Mouse (Mus musculus) heart, adult 2 months (tissue): Measurements from ENCODE around the gene 0610010K14Rik. TPM values are rescaled to one million over a fixed set of nuclear protein-coding genes. Genes with fewer than 3 reads are reported as not detected.

Experiments used
- DNase-seq, 2 experiments: peaks; one replicate each; pipeline ENCODE4 v3.0.0; 2021
- H3K27ac ChIP-seq: fragments of 200-600 bp; 2 replicates; pipeline ENCODE4 v1.8.1; 2022
- H3K27me3 ChIP-seq: fragments of 200-500 bp; 2 replicates; pipeline ENCODE4 v1.6.1; 2012; ENCODE audit warnings: mild to moderate bottlenecking, low read length, inconsistent platforms, mixed read lengths; ENCODE audit not compliant: control insufficient read depth, insufficient read depth
- H3K36me3 ChIP-seq: fragments of 200-500 bp; 2 replicates; pipeline ENCODE4 v1.6.1; 2012; ENCODE audit warnings: low read length, inconsistent platforms; ENCODE audit not compliant: control insufficient read depth, insufficient read depth
- H3K4me1 ChIP-seq: fragments of 200-500 bp; 2 replicates; pipeline ENCODE4 v1.6.1; 2011; ENCODE audit warnings: low read length; ENCODE audit not compliant: control insufficient read depth, insufficient read depth
- H3K4me3 ChIP-seq: fragments of 200-600 bp; 2 replicates; pipeline ENCODE4 v1.8.1; 2022
- H3K79me2 ChIP-seq: fragments of 200-500 bp; replicated peaks from 2 replicates; pipeline ENCODE4 v1.6.1; 2012; ENCODE audit warnings: mild to moderate bottlenecking, inconsistent platforms, low read length, moderate library complexity, mixed read lengths; ENCODE audit not compliant: control insufficient read depth, insufficient read depth
- H3K9ac ChIP-seq: fragments of 200-500 bp; 2 replicates; pipeline ENCODE4 v1.6.1; 2012; ENCODE audit warnings: low read depth, mild to moderate bottlenecking, control low read depth, inconsistent platforms, low read length, mixed read lengths
- CTCF ChIP-seq: fragments of 200-600 bp; IDR thresholded peaks from 2 replicates; pipeline ENCODE4 v1.8.1; 2022; ENCODE audit warnings: antibody characterized with exemption, mild to moderate bottlenecking, moderate library complexity
- EP300 ChIP-seq: fragments of 200-500 bp; IDR thresholded peaks from 2 replicates; pipeline ENCODE4 v1.6.1; 2011; ENCODE audit warnings: low read depth, low read length, control low read depth; ENCODE audit not compliant: insufficient read depth
- POLR2A ChIP-seq: fragments of 200-500 bp; IDR thresholded peaks from 2 replicates; pipeline ENCODE4 v1.6.1; 2011; ENCODE audit warnings: mild to moderate bottlenecking, low read depth, low read length, control low read depth; ENCODE audit not compliant: insufficient read depth
- WGBS: fragments of 180-500 bp; shearing (Covaris S2); methylation state at CpG from one replicate; pipeline ENCODE4 v1.1.7; 2018; 5-methylcytosine and 5-hydroxymethylcytosine counted together
- intact Hi-C: fragments of 180-260 bp; cut with DNase I; formaldehyde crosslinking; loops from one replicate; pipeline ENCODE4 v1.15.1; 2025
- polyA plus RNA-seq: library from polyadenylated mRNA; depleted of rRNA; stranded (reverse); fragments of >200 nt; gene quantifications from 2 replicates; pipeline ENCODE4 v1.2.3, GENCODE M21; 2012
- total RNA-seq, 2 experiments: library from RNA; stranded (reverse); gene quantifications; 2 replicates each; pipeline ENCODE4 v1.2.3; 2021

0610010K14Rik gene
- total and polyA plus RNA-seq, 3 experiments: 30.7 to 38.9 (median 34.5) TPM

GRCm38 (mm10) chr11:70216103-70216502 lies 21.6 kb downstream of the 0610010K14Rik start:
- Histone ChIP-seq H3K9ac (no peak overlapping the region), H3K4me3 (no peak overlapping the region), H3K27ac (no peak overlapping the region), H3K27me3 (peaks cover 4% of the 10 kb centered on the region; the same call in 1 of the 2 replicates), H3K36me3 (no peaks in the 10 kb centered on the region), H3K79me2 (no peaks in the 10 kb centered on the region), H3K4me1 (peaks cover 6% of the 10 kb centered on the region)
- intact Hi-C loops: no loop called here
- TF ChIP-seq CTCF: no peak
- TF ChIP-seq EP300: no peak
- TF ChIP-seq POLR2A: no peak
- DNase-seq: no peak
- WGBS: 68% methylated on average over 3 of the region's 3 CpGs

- H3K27me3 ChIP-seq: peaks cover 4% of the 10 kb centered on the region; the same call in 1 of the 2 replicates
- WGBS: 28% methylated on average over 22 of the region's 22 CpGs
- no peak for DNase-seq
Measured at GRCm38 (mm10) chr11:70215301-70215700, 22.4 kb downstream of the 0610010K14Rik start.

GRCm38 (mm10) chr11:70214856-70215209 lies 22.9 kb downstream of the 0610010K14Rik start:
- H3K4me1 ChIP-seq: peaks cover 3% of the 10 kb centered on the region
- WGBS: 18% methylated on average over 18 of the region's 18 CpGs
- no peaks in the 10 kb centered on the region for H3K36me3 ChIP-seq
- intact Hi-C loops: loop anchor here (5.0 kb wide), 1 partner anchor 43 kb away; no protein-coding TSS in a partner anchor
- H3K9ac ChIP-seq: no peak overlapping the region
- no peak overlapping the region for H3K27ac ChIP-seq
- DNase-seq: no peak
- H3K79me2 ChIP-seq: no peaks in the 10 kb centered on the region
- TF ChIP-seq EP300 (no peak), CTCF (no peak), POLR2A (no peak)
- H3K27me3 ChIP-seq: peaks cover 4% of the 10 kb centered on the region; the same call in 1 of the 2 replicates
- no peak overlapping the region; the same call in 1 of the 2 replicates for H3K4me3 ChIP-seq

More at GRCm38 (mm10) chr11:70215301-70215700, 22.4 kb downstream of the 0610010K14Rik start:
- intact Hi-C loops: no loop called here
- Histone ChIP-seq H3K36me3 (no peaks in the 10 kb centered on the region), H3K9ac (no peak overlapping the region), H3K4me3 (no peak overlapping the region), H3K27ac (no peak overlapping the region), H3K4me1 (peaks cover 6% of the 10 kb centered on the region), H3K79me2 (no peaks in the 10 kb centered on the region)
- TF ChIP-seq EP300 (no peak), POLR2A (no peak), CTCF (no peak)

GRCm38 (mm10) chr11:70214191-70214855 lies 23.4 kb downstream of the 0610010K14Rik start:
- WGBS: 2% methylated on average over 46 of the region's 46 CpGs
- Histone ChIP-seq H3K27ac (no peak overlapping the region; the same call in 1 of the 2 replicates), H3K79me2 (no peaks in the 10 kb centered on the region), H3K27me3 (peaks cover 4% of the 10 kb centered on the region; the same call in 1 of the 2 replicates), H3K4me1 (peaks cover 3% of the 10 kb centered on the region), H3K4me3 (peak overlapping the region; percentile 47), H3K36me3 (no peaks in the 10 kb centered on the region), H3K9ac (peak overlapping the region; percentile 27)
- intact Hi-C loops: loop anchor here (5.0 kb wide), 1 partner anchor 42 kb away; no protein-coding TSS in a partner anchor
- no peak for TF ChIP-seq EP300
- no peak for TF ChIP-seq CTCF
- no peak for TF ChIP-seq POLR2A
- DNase-seq: peak in 1 of 2 experiments; percentile 67

GRCm38 (mm10) chr11:70213736-70214135 lies 24.0 kb downstream of the 0610010K14Rik start:
- 9% methylated on average over 26 of the region's 26 CpGs for WGBS
- Histone ChIP-seq H3K36me3 (no peaks in the 10 kb centered on the region), H3K79me2 (no peaks in the 10 kb centered on the region), H3K4me1 (peaks cover 3% of the 10 kb centered on the region), H3K27me3 (peaks cover 4% of the 10 kb centered on the region; the same call in 1 of the 2 replicates), H3K4me3 (peak overlapping the region; percentile 47), H3K27ac (no peak overlapping the region), H3K9ac (peak overlapping the region; percentile 29)
- DNase-seq: no peak
- intact Hi-C loops: loop anchor here (2.0 to 5.0 kb wide), 2 partner anchors 41 to 159 kb away; partner anchors contain the start of gene Asgr1
- TF ChIP-seq CTCF (no peak), EP300 (no peak), POLR2A (no peak)

GRCm38 (mm10) chr11:70212896-70213295 lies 24.8 kb downstream of the 0610010K14Rik start:
- Histone ChIP-seq H3K4me1 (peaks cover 3% of the 10 kb centered on the region), H3K4me3 (no peak overlapping the region), H3K27me3 (peaks cover 4% of the 10 kb centered on the region; the same call in 1 of the 2 replicates), H3K36me3 (no peaks in the 10 kb centered on the region), H3K9ac (no peak overlapping the region), H3K79me2 (no peaks in the 10 kb centered on the region), H3K27ac (no peak overlapping the region)
- intact Hi-C loops: loop anchor here (1.0 to 5.0 kb wide), 3 partner anchors 41 to 158 kb away; partner anchors contain the start of gene Asgr1
- DNase-seq: peak; percentile 68
- TF ChIP-seq EP300 (no peak), CTCF (peak; percentile 86), POLR2A (no peak)
- WGBS: 8% methylated on average over 9 of the region's 9 CpGs
